Mouse (Mus musculus): ENCODE measurements at regions not wholly inside any gene's neighbourhood (a gene's known extent, or its start where the extent isn't known, plus 50 kb on each side); places are given as distances from the start of the nearest gene placed in this dataset.
"Not testable (repeated sequence)": the region's sequence is repeated elsewhere in the genome, so short reads cannot be mapped to it uniquely, and the experiment has no call there.

DNA sequence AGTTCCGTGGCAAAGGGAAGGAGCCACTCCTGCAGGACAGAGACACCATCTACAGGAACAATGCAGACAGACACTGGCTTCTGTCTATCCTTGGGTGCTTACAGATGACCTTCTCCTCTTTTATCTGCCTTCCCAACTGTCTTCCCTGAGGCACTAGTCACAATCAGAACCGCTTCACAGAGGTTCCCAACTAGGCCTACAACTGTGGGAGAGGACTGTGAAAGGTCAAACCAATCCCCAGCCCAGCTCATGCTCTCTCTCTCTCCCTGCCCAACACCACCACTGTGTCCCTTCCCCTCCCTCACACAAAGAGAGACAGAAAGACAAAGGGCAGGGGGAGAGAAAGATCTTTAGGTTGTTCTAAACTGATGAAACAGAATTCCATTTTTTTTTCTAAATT lies 61.3 kb downstream of the Tmem17 start:
- no peak for DNase-seq (ENCODE audit: low spot score in 2 of 2)

GRCm38 (mm10) chr11:22573802-22574201 lies 61.9 kb downstream of the Tmem17 start:
- DNase-seq (ENCODE audit: low spot score in 2 of 2): no peak

DNA sequence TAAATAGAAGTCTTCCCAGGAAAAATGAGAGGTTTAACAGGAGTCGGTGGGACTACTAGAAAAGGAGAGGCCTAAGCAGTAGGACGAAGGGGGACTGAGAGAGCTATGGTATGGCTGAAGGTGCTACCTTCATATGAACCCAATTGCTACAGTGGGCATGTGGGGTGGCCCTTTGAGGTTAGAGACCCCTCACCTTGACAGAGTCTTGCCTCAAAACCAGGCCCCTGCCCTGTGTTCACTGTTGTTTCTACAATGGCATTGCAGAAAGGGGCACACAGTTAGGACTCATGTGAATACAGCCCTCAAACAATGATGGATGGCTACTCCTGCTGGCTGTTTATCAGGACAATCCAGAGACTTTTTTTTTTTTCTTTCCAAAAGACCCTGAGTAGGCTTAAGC lies 62.6 kb downstream of the Tmem17 start:
- DNase-seq (ENCODE audit: low spot score in 2 of 2): no peak

DNA sequence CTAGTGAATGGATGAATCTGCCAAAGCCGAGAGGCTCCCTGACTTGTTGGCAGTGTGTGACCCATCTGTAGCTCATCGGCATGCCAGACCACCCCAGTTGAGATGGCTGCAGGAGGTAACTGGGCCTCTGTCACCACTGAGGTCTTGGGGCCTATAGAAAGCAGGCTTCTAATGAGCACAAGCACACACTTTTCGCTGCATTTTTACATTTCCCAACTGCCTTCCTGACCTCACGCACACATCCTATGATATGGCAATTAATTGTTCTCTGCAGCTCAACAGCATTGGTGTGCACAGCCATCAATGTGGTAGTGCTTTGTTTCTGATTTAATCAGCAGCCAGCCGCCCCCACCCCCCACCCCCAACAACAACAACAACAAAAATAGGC lies 72.2 kb downstream of the Tmem17 start:
- DNase-seq (ENCODE audit: low spot score in 2 of 2): peak in 1 of 2 experiments; percentile 28

- DNase-seq (ENCODE audit: low spot score in 2 of 2): peak in 1 of 2 experiments; percentile 54
Measured at GRCm38 (mm10) chr11:22584488-22585158, 72.7 kb downstream of the Tmem17 start.

DNA sequence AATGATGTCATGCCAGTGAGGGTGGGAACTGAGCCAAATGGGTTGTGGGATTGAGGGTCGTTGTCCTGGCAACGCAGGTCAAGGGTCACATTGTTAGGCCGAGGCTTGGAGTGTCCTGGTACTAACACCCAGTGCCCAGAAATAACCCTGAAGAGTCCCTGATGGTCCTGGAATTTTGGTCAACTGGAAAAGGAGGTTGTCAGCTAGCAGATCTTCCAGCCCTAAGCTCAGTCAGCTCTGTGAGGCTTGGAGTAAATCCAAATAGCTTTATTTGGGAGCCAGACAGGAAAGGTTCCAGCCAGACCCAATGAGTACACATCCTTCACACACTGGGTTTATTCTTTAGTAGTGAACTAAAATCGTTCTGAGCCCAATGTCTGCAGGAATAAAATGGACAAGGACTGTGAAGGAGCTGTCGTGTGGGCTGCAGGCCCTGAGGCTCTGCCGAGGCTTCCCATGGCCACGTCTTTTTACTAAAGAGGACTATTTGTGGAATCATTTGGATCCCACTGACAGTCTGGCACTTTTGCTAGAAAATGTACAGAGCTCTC lies 75.9 kb downstream of the Tmem17 start:
- DNase-seq (ENCODE audit: low spot score in 2 of 2): peak in 1 of 2 experiments; percentile 56

GRCm38 (mm10) chr11:22588546-22588945 lies 76.7 kb downstream of the Tmem17 start:
- DNase-seq (ENCODE audit: low spot score in 2 of 2): no peak

GRCm38 (mm10) chr11:22589901-22590300 lies 78.0 kb downstream of the Tmem17 start:
- no peak for DNase-seq (ENCODE audit: low spot score in 2 of 2)

DNA sequence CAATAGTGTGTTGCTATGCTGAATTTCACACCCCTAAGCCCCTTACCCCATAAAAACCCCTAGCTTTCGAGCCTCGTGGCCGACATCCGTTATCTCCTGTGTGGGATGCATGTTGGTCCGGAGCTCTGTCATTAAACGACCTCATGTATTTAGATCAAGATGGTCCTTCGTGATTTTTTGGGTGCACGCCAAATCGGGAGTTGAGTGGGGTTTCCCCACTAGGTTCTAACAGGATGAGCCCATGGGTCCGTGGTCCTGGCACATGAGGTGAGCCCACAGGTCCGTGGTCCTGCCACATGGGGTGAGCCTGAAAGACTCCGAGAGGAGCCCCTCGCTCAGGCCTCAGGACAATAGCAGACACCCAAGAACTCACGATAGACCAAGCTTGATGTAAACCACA lies 79.2 kb downstream of the Tmem17 start:
- not testable (repeated sequence) for DNase-seq (ENCODE audit: low spot score in 2 of 2)

DNA sequence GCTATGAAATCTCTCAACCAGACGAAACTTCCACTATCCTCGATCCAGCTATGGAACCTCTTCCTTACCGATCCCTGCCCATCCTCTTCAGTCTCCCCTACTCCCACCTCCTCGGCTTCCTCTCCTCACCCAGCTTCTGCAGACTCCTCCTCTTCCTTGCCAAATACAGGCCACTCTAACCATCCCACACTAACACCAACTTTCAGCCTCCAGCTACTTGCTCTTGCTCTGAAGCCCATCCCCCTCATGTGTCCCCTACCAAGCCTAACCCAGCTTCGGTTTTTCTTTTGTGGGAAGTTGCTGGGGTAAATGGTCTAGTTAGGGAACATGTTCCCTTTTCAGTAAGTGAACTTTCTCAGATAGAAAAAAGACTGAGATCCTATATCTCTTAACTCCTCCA lies 80.8 kb downstream of the Tmem17 start:
- no peak for DNase-seq (ENCODE audit: low spot score in 2 of 2)

- DNase-seq (ENCODE audit: low spot score in 2 of 2): no peak
Measured at GRCm38 (mm10) chr11:22596076-22596804, 84.4 kb downstream of the Tmem17 start.

DNA sequence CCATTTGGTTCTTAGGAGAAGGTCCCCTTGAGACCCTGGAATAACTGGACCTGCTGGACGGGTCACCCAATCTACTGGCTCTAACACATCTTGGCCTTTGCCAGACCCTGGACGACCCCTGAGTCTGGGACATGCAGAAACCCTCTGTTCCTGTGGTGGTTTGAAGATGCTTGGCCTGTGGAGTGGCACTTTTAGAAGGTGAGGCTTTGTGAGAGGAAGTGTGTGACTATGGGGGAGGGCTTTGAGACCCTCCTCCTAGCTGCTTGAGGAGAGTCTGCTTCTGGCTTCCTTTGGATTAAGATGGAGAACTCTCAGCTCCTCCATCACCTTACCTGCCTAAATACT lies 84.9 kb downstream of the Tmem17 start:
- DNase-seq (ENCODE audit: low spot score in 2 of 2): no peak

DNA sequence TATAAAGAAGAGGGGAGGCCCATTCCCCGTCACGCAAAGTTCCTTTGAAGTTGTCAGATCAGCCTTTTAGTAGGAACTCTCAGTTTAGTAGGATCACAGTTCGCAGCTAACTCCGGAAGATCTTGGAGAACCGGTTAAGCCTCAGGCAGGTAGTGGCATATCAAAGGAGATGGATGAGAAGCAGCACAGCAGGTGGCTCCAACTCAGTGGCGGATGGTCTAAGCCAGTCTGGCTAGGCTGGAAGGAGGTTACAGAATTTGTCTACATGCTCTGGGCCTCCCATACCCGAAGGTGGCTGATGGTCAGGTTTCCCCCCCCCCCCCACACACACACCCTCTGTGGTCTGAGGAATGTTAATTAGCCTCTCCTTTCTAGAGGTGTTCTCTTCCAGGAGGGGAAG lies 88.5 kb downstream of the Tmem17 start:
- DNase-seq (ENCODE audit: low spot score in 2 of 2): no peak

GRCm38 (mm10) chr11:22601977-22602376 lies 90.1 kb downstream of the Tmem17 start:
- DNase-seq (ENCODE audit: low spot score in 2 of 2): no peak

DNA sequence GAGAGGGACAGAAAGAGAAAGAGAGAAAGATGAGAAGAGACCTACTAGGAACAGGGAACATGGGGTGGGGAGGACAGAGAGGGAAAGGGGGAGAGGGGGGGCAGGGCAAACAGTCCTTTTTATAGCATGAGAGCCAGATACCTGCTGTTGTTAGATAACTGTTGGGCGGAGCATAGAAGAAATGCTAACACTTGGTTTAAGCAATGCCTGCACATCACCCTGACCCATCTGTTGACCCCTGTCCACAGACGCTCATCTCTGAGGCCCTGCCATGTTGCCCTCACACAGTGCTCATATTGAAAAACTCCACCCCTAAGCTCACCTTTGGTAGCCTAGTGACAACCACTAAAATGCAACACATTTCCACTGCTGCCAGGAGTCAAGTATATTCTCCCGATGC lies 90.7 kb downstream of the Tmem17 start:
- no peak for DNase-seq (ENCODE audit: low spot score in 2 of 2)

- DNase-seq (ENCODE audit: low spot score in 2 of 2): no peak
Measured at GRCm38 (mm10) chr11:22603397-22603796, 91.5 kb downstream of the Tmem17 start.

GRCm38 (mm10) chr11:22606380-22606779 lies 94.5 kb downstream of the Tmem17 start:
- no peak for DNase-seq (ENCODE audit: low spot score in 2 of 2)

GRCm38 (mm10) chr11:22607645-22608044 lies 95.8 kb downstream of the Tmem17 start:
- DNase-seq (ENCODE audit: low spot score in 2 of 2): no peak

GRCm38 (mm10) chr11:22608945-22609344 lies 97.1 kb downstream of the Tmem17 start:
- no peak for DNase-seq (ENCODE audit: low spot score in 2 of 2)

- no peak for DNase-seq (ENCODE audit: low spot score in 2 of 2)
Measured at GRCm38 (mm10) chr11:22610433-22611101, 98.7 kb downstream of the Tmem17 start.

DNA sequence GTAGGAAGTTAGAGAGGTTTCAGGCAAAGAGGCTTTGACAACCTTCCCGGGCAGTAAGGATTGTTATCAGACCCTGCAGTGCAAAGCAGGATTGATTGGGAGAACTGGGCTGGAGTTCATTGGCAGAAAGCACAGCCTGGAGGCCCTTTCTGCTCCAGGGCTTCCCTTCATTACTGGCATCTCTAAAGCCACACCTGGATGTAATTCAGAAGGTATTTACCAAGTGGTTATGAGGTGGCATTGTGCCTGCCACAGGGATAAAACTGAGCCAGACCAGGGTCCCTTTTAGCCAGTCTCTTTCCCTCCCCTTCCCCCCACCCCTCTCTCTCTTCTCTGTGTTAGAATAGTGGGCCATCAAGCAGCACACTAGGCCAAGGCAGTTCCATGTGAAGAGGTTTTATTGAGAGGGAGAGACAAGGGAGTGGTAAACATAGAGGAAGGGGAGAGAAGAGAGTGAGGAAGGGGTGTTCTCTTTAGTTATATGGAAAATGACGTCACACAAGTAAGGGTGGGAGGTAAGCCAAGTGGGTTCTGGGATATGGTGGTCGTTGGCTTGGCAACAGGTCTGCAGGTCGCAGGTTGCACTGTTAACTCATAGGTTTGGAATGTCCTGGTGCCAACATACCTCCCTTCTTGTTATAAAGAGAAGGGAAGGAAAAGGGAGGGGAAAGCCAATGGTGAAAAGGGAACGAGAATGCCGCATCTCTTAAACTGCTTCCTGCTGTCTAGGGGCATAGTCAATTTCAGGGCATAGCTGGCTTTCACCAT lies 99.4 kb downstream of the Tmem17 start:
- no peak for DNase-seq (ENCODE audit: low spot score in 2 of 2)

- DNase-seq (ENCODE audit: low spot score in 2 of 2): no peak
Measured at GRCm38 (mm10) chr11:22613500-22613899, 101.6 kb downstream of the Tmem17 start.
